Mouse (Mus musculus): ENCODE measurements around the gene Nbeal1. TPM values are rescaled to one million over a fixed set of nuclear protein-coding genes. Genes with fewer than 3 reads are reported as not detected.

Nbeal1 gene
- polyA plus RNA-seq, 1 experiment from 2014 or later = 5.0 TPM

- TF ChIP-seq CTCF (IDR thresholded peaks at IDR 0.05; ENCODE audit: low read depth) = no peak
- ATAC-seq = no peak
- 50% methylated on average over 1 of the region's 1 CpGs for WGBS
- H3K4me3 ChIP-seq (ENCODE audit: low read depth, low read length) = no peak overlapping the region
- peaks cover 44% of the 10 kb centered on the region for H3K36me3 ChIP-seq (ENCODE audit: control insufficient read depth, insufficient read depth)
- H3K9me3 ChIP-seq (ENCODE audit: control insufficient read depth) = no peaks in the 10 kb centered on the region
- H3K4me1 ChIP-seq (replicated peaks; ENCODE audit: control insufficient read depth, insufficient read depth, low read length) = no peaks in the 10 kb centered on the region
- H3K9ac ChIP-seq (ENCODE audit: low read depth, low read length) = no peak overlapping the region
- no peak overlapping the region for H3K4me2 ChIP-seq (replicated peaks; ENCODE audit: low read depth)
- H3K27me3 ChIP-seq (replicated peaks; ENCODE audit: control insufficient read depth, insufficient read depth, low read length) = no peaks in the 10 kb centered on the region
- H3K27ac ChIP-seq (ENCODE audit: low read depth, low read length) = no peak overlapping the region
Measured at GRCm38 (mm10) chr1:60293921-60294320, 113.5 kb downstream of the Nbeal1 start.

- peak; percentile 22; the same call in 1 of the 2 replicates for TF ChIP-seq CTCF (IDR thresholded peaks at IDR 0.05; ENCODE audit: low read depth)
- Histone ChIP-seq H3K27me3 (replicated peaks; ENCODE audit: control insufficient read depth, insufficient read depth, low read length) (no peaks in the 10 kb centered on the region), H3K9ac (ENCODE audit: low read depth, low read length) (peak within 1 kb of the TSS; percentile 32), H3K36me3 (ENCODE audit: control insufficient read depth, insufficient read depth) (peaks cover 4% of the 10 kb centered on the region), H3K4me1 (replicated peaks; ENCODE audit: control insufficient read depth, insufficient read depth, low read length) (no peaks in the 10 kb centered on the region), H3K4me2 (replicated peaks; ENCODE audit: low read depth) (peak within 1 kb of the TSS; percentile 71), H3K9me3 (ENCODE audit: control insufficient read depth) (no peaks in the 10 kb centered on the region), H3K27ac (ENCODE audit: low read depth, low read length) (peak within 1 kb of the TSS; percentile 79), H3K4me3 (ENCODE audit: low read depth, low read length) (peak within 1 kb of the TSS; percentile 61)
- peak; percentile 99 for ATAC-seq
- WGBS = under 1% methylated on average over 60 of the region's 60 CpGs
Measured at GRCm38 (mm10) chr1:60342808-60343629, 162.6 kb downstream of the Nbeal1 start, which contains the start of gene Cyp20a1. Gene Cyp20a1, plus strand, starts transcription at chr1:60343323.

GRCm38 (mm10) chr1:60343630-60344455, 163.4 kb downstream of the Nbeal1 start:
- Histone ChIP-seq H3K9me3 (ENCODE audit: control insufficient read depth) (no peaks in the 10 kb centered on the region), H3K4me3 (ENCODE audit: low read depth, low read length) (peak overlapping the region; percentile 61), H3K36me3 (ENCODE audit: control insufficient read depth, insufficient read depth) (no peaks in the 10 kb centered on the region), H3K27ac (ENCODE audit: low read depth, low read length) (peak overlapping the region; percentile 79; the same call in 1 of the 2 replicates), H3K9ac (ENCODE audit: low read depth, low read length) (peak overlapping the region; percentile 32), H3K4me2 (replicated peaks; ENCODE audit: low read depth) (peak overlapping the region; percentile 71), H3K4me1 (replicated peaks; ENCODE audit: control insufficient read depth, insufficient read depth, low read length) (no peaks in the 10 kb centered on the region), H3K27me3 (replicated peaks; ENCODE audit: control insufficient read depth, insufficient read depth, low read length) (no peaks in the 10 kb centered on the region)
- WGBS = 12% methylated on average over 14 of the region's 14 CpGs
- ATAC-seq = 0 out of 2 replicates have a peak, but pooled peaks have one; percentile 9
- no peak for TF ChIP-seq CTCF (IDR thresholded peaks at IDR 0.05; ENCODE audit: low read depth)

- 66% methylated on average over 6 of the region's 6 CpGs for WGBS
- H3K4me1 ChIP-seq (replicated peaks; ENCODE audit: control insufficient read depth, insufficient read depth, low read length) = no peaks in the 10 kb centered on the region
- H3K36me3 ChIP-seq (ENCODE audit: control insufficient read depth, insufficient read depth) = no peaks in the 10 kb centered on the region
- H3K27me3 ChIP-seq (replicated peaks; ENCODE audit: control insufficient read depth, insufficient read depth, low read length) = no peaks in the 10 kb centered on the region
- no peak overlapping the region for H3K27ac ChIP-seq (ENCODE audit: low read depth, low read length)
- H3K9me3 ChIP-seq (ENCODE audit: control insufficient read depth) = peaks cover 4% of the 10 kb centered on the region; the same call in 1 of the 2 replicates
- no peak overlapping the region for H3K9ac ChIP-seq (ENCODE audit: low read depth, low read length)
- TF ChIP-seq CTCF (IDR thresholded peaks at IDR 0.05; ENCODE audit: low read depth) = no peak
- ATAC-seq = no peak
- no peak overlapping the region for H3K4me3 ChIP-seq (ENCODE audit: low read depth, low read length)
- no peak overlapping the region for H3K4me2 ChIP-seq (replicated peaks; ENCODE audit: low read depth)
Measured at GRCm38 (mm10) chr1:60344670-60345069, 164.3 kb downstream of the Nbeal1 start.

GRCm38 (mm10) chr1:60345712-60346111, 165.3 kb downstream of the Nbeal1 start:
- H3K27me3 ChIP-seq (replicated peaks; ENCODE audit: control insufficient read depth, insufficient read depth, low read length) = no peaks in the 10 kb centered on the region
- ATAC-seq = no peak
- H3K4me3 ChIP-seq (ENCODE audit: low read depth, low read length) = no peak overlapping the region
- no peaks in the 10 kb centered on the region for H3K4me1 ChIP-seq (replicated peaks; ENCODE audit: control insufficient read depth, insufficient read depth, low read length)
- no peak overlapping the region for H3K9ac ChIP-seq (ENCODE audit: low read depth, low read length)
- no peaks in the 10 kb centered on the region for H3K36me3 ChIP-seq (ENCODE audit: control insufficient read depth, insufficient read depth)
- H3K9me3 ChIP-seq (ENCODE audit: control insufficient read depth) = peaks cover 10% of the 10 kb centered on the region
- no peak overlapping the region for H3K27ac ChIP-seq (ENCODE audit: low read depth, low read length)
- 37% methylated on average over 2 of the region's 2 CpGs for WGBS
- no peak overlapping the region for H3K4me2 ChIP-seq (replicated peaks; ENCODE audit: low read depth)
- no peak for TF ChIP-seq CTCF (IDR thresholded peaks at IDR 0.05; ENCODE audit: low read depth)

GRCm38 (mm10) chr1:60352786-60353185, 172.4 kb downstream of the Nbeal1 start:
- H3K4me2 ChIP-seq (replicated peaks; ENCODE audit: low read depth) = no peak overlapping the region
- ATAC-seq = no peak
- no peak for TF ChIP-seq CTCF (IDR thresholded peaks at IDR 0.05; ENCODE audit: low read depth)
- H3K9me3 ChIP-seq (ENCODE audit: control insufficient read depth) = peaks cover 10% of the 10 kb centered on the region
- H3K4me3 ChIP-seq (ENCODE audit: low read depth, low read length) = no peak overlapping the region
- 84% methylated on average over 5 of the region's 5 CpGs for WGBS
- H3K36me3 ChIP-seq (ENCODE audit: control insufficient read depth, insufficient read depth) = peaks cover 5% of the 10 kb centered on the region; the same call in 1 of the 2 replicates
- H3K9ac ChIP-seq (ENCODE audit: low read depth, low read length) = no peak overlapping the region
- no peaks in the 10 kb centered on the region for H3K4me1 ChIP-seq (replicated peaks; ENCODE audit: control insufficient read depth, insufficient read depth, low read length)
- no peak overlapping the region for H3K27ac ChIP-seq (ENCODE audit: low read depth, low read length)
- H3K27me3 ChIP-seq (replicated peaks; ENCODE audit: control insufficient read depth, insufficient read depth, low read length) = no peaks in the 10 kb centered on the region

Data from intestine, postnatal 0 days (tissue).